Mouse (Mus musculus) forebrain, embryonic 14.5 days (tissue): ENCODE measurements around the gene Mturn. TPM values are rescaled to one million over a fixed set of nuclear protein-coding genes. Genes with fewer than 3 reads are reported as not detected.

Source experiments
- ATAC-seq: fragments of 200-750 bp; cut with Nextera tagmentation; 2 replicates; pipeline ENCODE4 v1.8.0; 2017; ENCODE audit warnings: mild to moderate bottlenecking, moderate library complexity
- DNase-seq: peaks from one replicate; pipeline ENCODE4 v3.0.0-alpha.2; 2015; ENCODE audit warnings: low spot score
- H3K27ac ChIP-seq: fragments of 300-500 bp; sonication (generic); 2 replicates; pipeline ENCODE4 v1.5.1; 2014; ENCODE audit warnings: low read depth, mild to moderate bottlenecking, control low read depth, low read length, moderate library complexity
- H3K27me3 ChIP-seq: fragments of 300-500 bp; sonication (generic); replicated peaks from 2 replicates; pipeline ENCODE4 v1.6.1; 2014; ENCODE audit warnings: low read length, control low read depth, mixed read lengths; ENCODE audit not compliant: control insufficient read depth, insufficient read depth
- H3K36me3 ChIP-seq: fragments of 300-500 bp; sonication (generic); 2 replicates; pipeline ENCODE4 v1.6.1; 2014; ENCODE audit warnings: low read length, control low read depth; ENCODE audit not compliant: control insufficient read depth, insufficient read depth
- H3K4me1 ChIP-seq: fragments of 300-500 bp; sonication (generic); 2 replicates; pipeline ENCODE4 v1.6.1; 2014; ENCODE audit warnings: antibody characterized with exemption, low read length, control low read depth; ENCODE audit not compliant: control insufficient read depth, insufficient read depth
- H3K4me2 ChIP-seq: fragments of 300-500 bp; sonication (generic); 2 replicates; pipeline ENCODE4 v1.6.1; 2014; ENCODE audit warnings: mild to moderate bottlenecking, control low read depth, low read length
- H3K4me3 ChIP-seq: fragments of 300-500 bp; sonication (generic); 2 replicates; pipeline ENCODE4 v1.5.1; 2014; ENCODE audit warnings: low read depth, low read length, control low read depth
- H3K9ac ChIP-seq: fragments of 300-500 bp; sonication (generic); 2 replicates; pipeline ENCODE4 v1.6.1; 2014; ENCODE audit warnings: mild to moderate bottlenecking, low read length, control low read depth, moderate library complexity
- H3K9me3 ChIP-seq: fragments of 300-500 bp; sonication (generic); replicated peaks from 2 replicates; pipeline ENCODE4 v1.6.1; 2016; ENCODE audit warnings: low read length, control low read depth, mixed read lengths; ENCODE audit not compliant: control insufficient read depth
- WGBS: fragments of 180-500 bp; shearing (Covaris S2); extraction: QIAGEN DNeasy Blood & Tissue Kit; methylation state at CpG from one replicate; pipeline ENCODE4 v1.1.7; 2014; 5-methylcytosine and 5-hydroxymethylcytosine counted together
- polyA plus RNA-seq: library from polyadenylated mRNA; unstranded; fragments of >200 nt; fragmentation: Nextera tagmentation; extraction: Ambion mirVana; gene quantifications from 2 replicates; pipeline ENCODE4 v1.2.1, GENCODE M21; 2014

The Mturn gene
- polyA plus RNA-seq, 1 experiment from 2014 or later, result 96.6 TPM

- Histone ChIP-seq H3K4me3 (peak overlapping the region; percentile 90), H3K27ac (peak overlapping the region; percentile 74), H3K9ac (peak overlapping the region; percentile 87), H3K36me3 (no peaks in the 10 kb centered on the region), H3K9me3 (no peaks in the 10 kb centered on the region), H3K4me1 (peaks cover 9% of the 10 kb centered on the region), H3K27me3 (no peaks in the 10 kb centered on the region), H3K4me2 (peak overlapping the region; percentile 79)
- ATAC-seq (peak; percentile 67), DNase-seq (peak; percentile 61)
- WGBS, result under 1% methylated on average over 61 of the region's 61 CpGs
These were observed 463 bp downstream of the Mturn start for GRCm38 (mm10) chr6:54681746-54682428.

- no peak overlapping the region for H3K9ac ChIP-seq
- no peaks in the 10 kb centered on the region for H3K36me3 ChIP-seq
- no peak for DNase-seq
- peak overlapping the region; percentile 7; the same call in 1 of the 2 replicates for H3K4me2 ChIP-seq
- no peak overlapping the region for H3K27ac ChIP-seq
- WGBS, result 82% methylated on average over 4 of the region's 4 CpGs
- no peaks in the 10 kb centered on the region for H3K9me3 ChIP-seq
- H3K4me1 ChIP-seq, result peaks cover 9% of the 10 kb centered on the region
- H3K4me3 ChIP-seq, result 0 out of 2 replicates have a peak overlapping the region, but pooled peaks have one; percentile 3
- no peak for ATAC-seq
- H3K27me3 ChIP-seq, result no peaks in the 10 kb centered on the region
These were observed 2.7 kb downstream of the Mturn start for GRCm38 (mm10) chr6:54684085-54684484.

- DNase-seq, result no peak
- Histone ChIP-seq H3K9me3 (no peaks in the 10 kb centered on the region), H3K36me3 (peaks cover 7% of the 10 kb centered on the region), H3K27me3 (no peaks in the 10 kb centered on the region), H3K4me3 (no peak overlapping the region), H3K27ac (no peak overlapping the region), H3K9ac (no peak overlapping the region), H3K4me2 (no peak overlapping the region), H3K4me1 (peaks cover 9% of the 10 kb centered on the region)
- 80% methylated on average over 5 of the region's 5 CpGs for WGBS
- ATAC-seq, result no peak
These were observed 3.7 kb downstream of the Mturn start for GRCm38 (mm10) chr6:54685103-54685502.

- Histone ChIP-seq H3K36me3 (peaks cover 14% of the 10 kb centered on the region), H3K9ac (no peak overlapping the region), H3K4me3 (no peak overlapping the region), H3K4me2 (no peak overlapping the region), H3K9me3 (no peaks in the 10 kb centered on the region), H3K27ac (no peak overlapping the region), H3K4me1 (peaks cover 7% of the 10 kb centered on the region), H3K27me3 (no peaks in the 10 kb centered on the region)
- DNase-seq (no peak), ATAC-seq (no peak)
- WGBS, result 83% methylated on average over 14 of the region's 14 CpGs
These were observed 4.4 kb downstream of the Mturn start for GRCm38 (mm10) chr6:54685716-54686395.

GRCm38 (mm10) chr6:54686946-54687737 lies 5.7 kb downstream of the Mturn start:
- Histone ChIP-seq H3K9me3 (no peaks in the 10 kb centered on the region), H3K27me3 (no peaks in the 10 kb centered on the region), H3K9ac (no peak overlapping the region), H3K27ac (no peak overlapping the region), H3K36me3 (peaks cover 25% of the 10 kb centered on the region), H3K4me3 (no peak overlapping the region), H3K4me1 (peaks cover 6% of the 10 kb centered on the region; the same call in 1 of the 2 replicates), H3K4me2 (no peak overlapping the region)
- ATAC-seq (no peak), DNase-seq (no peak)
- 92% methylated on average over 21 of the region's 21 CpGs for WGBS

GRCm38 (mm10) chr6:54688467-54689323 lies 7.3 kb downstream of the Mturn start:
- Histone ChIP-seq H3K4me2 (no peak overlapping the region), H3K27me3 (no peaks in the 10 kb centered on the region), H3K9ac (no peak overlapping the region), H3K4me3 (no peak overlapping the region), H3K4me1 (0 out of 2 replicates have a peak, but pooled peaks cover 3% of the 10 kb centered on the region), H3K9me3 (no peaks in the 10 kb centered on the region), H3K36me3 (peaks cover 33% of the 10 kb centered on the region), H3K27ac (no peak overlapping the region)
- no peak for DNase-seq
- no peak for ATAC-seq
- WGBS, result 87% methylated on average over 18 of the region's 18 CpGs

- H3K9me3 ChIP-seq, result no peaks in the 10 kb centered on the region
- 85% methylated on average over 7 of the region's 7 CpGs for WGBS
- H3K4me3 ChIP-seq, result no peak overlapping the region
- ATAC-seq (no peak), DNase-seq (no peak)
- peaks cover 39% of the 10 kb centered on the region for H3K36me3 ChIP-seq
- H3K4me2 ChIP-seq, result no peak overlapping the region
- H3K27ac ChIP-seq, result no peak overlapping the region
- H3K9ac ChIP-seq, result no peak overlapping the region
- no peaks in the 10 kb centered on the region for H3K27me3 ChIP-seq
- H3K4me1 ChIP-seq, result no peaks in the 10 kb centered on the region
These were observed 8.3 kb downstream of the Mturn start for GRCm38 (mm10) chr6:54689686-54690085.

- no peak overlapping the region for H3K9ac ChIP-seq
- H3K4me1 ChIP-seq, result no peaks in the 10 kb centered on the region
- 88% methylated on average over 13 of the region's 13 CpGs for WGBS
- no peaks in the 10 kb centered on the region for H3K27me3 ChIP-seq
- no peak overlapping the region for H3K27ac ChIP-seq
- no peak overlapping the region for H3K4me2 ChIP-seq
- H3K9me3 ChIP-seq, result no peaks in the 10 kb centered on the region
- DNase-seq, result no peak
- H3K36me3 ChIP-seq, result peaks cover 39% of the 10 kb centered on the region
- H3K4me3 ChIP-seq, result no peak overlapping the region
- no peak for ATAC-seq
These were observed 9.4 kb downstream of the Mturn start for GRCm38 (mm10) chr6:54690838-54691237.
